In genomic region chr3:96440578-96440977, GRCm38 (mm10) we compare ENCODE assay signal across 9 mouse cellular contexts. TPM values are rescaled to one million over a fixed set of nuclear protein-coding genes. Genes with fewer than 3 reads are reported as not detected.
A peak's percentile ranks its signal among the peaks of the same experiment; 100 is the strongest.
DNase-seq lines count a peak whose midpoint lies in the region; ATAC-seq and TF ChIP-seq lines count a peak whose summit lies in the region.
"Had no signal": no experiment of that assay in that cellular context is flagged by ENCODE, and none has a peak within 500 bp of the region (broad histone marks: within the 10 kb centered on the region; RNA-seq: fewer than 3 reads in every experiment).

No protein-coding gene starts in this region.

- no peaks in the 10 kb centered on the region for H3K4me1 ChIP-seq in bone marrow, adult 2 months (ENCODE audit: control insufficient read depth, insufficient read depth, low read length)
- H3K4me1 ChIP-seq in embryonic fibroblast, embryonic 13.5 days (ENCODE audit: control insufficient read depth, insufficient read depth, low read length), result no peaks in the 10 kb centered on the region
- no peaks in the 10 kb centered on the region for H3K4me1 ChIP-seq in heart, embryonic 16.5 days (ENCODE audit: control insufficient read depth, insufficient read depth, low read length)
- peaks cover 18% of the 10 kb centered on the region for H3K4me1 ChIP-seq in liver, embryonic 13.5 days (replicated peaks)
- H3K4me1 ChIP-seq in neural tube, embryonic 11.5 days (ENCODE audit: control insufficient read depth, insufficient read depth, low read length), result no peaks in the 10 kb centered on the region
- H3K4me1 ChIP-seq in stomach, postnatal 0 days (replicated peaks; ENCODE audit: control insufficient read depth, insufficient read depth), result no peaks in the 10 kb centered on the region

- peak overlapping the region; percentile 31 for H3ac ChIP-seq in C2C12 (ENCODE audit: control insufficient read depth, insufficient read length, low read depth)

- TF ChIP-seq POLR2A in bone marrow, adult 2 months (IDR thresholded peaks at IDR 0.05; ENCODE audit: borderline replicate concordance, control insufficient read depth, low read depth, low read length), result no peak
- TF ChIP-seq POLR2A in embryonic fibroblast, embryonic 13.5 days (IDR thresholded peaks at IDR 0.05; ENCODE audit: low read depth, low read length), result no peak

- no peak overlapping the region for H3K27ac ChIP-seq in bone marrow, adult 2 months (ENCODE audit: control insufficient read depth, insufficient read depth, low read depth, low read length, poor library complexity)
- no peak overlapping the region for H3K27ac ChIP-seq in embryonic fibroblast, embryonic 13.5 days (ENCODE audit: insufficient read depth, low read length)
- no peak overlapping the region for H3K27ac ChIP-seq in heart, embryonic 16.5 days (ENCODE audit: low read length)
- no peak overlapping the region for H3K27ac ChIP-seq in liver, embryonic 13.5 days
- H3K27ac ChIP-seq in neural tube, embryonic 11.5 days (ENCODE audit: low read depth, low read length), result no peak overlapping the region
- no peak overlapping the region for H3K27ac ChIP-seq in stomach, postnatal 0 days (replicated peaks)

- WGBS in bone marrow, adult 2 months, result 2% methylated on average over 13 of the region's 13 CpGs
- WGBS in heart, embryonic 16.5 days, result under 1% methylated on average over 13 of the region's 13 CpGs
- under 1% methylated on average over 13 of the region's 13 CpGs for WGBS in liver, embryonic 13.5 days (ENCODE audit: insufficient replicate concordance)
- under 1% methylated on average over 13 of the region's 13 CpGs for WGBS in neural tube, embryonic 11.5 days
- WGBS in stomach, postnatal 0 days, result under 1% methylated on average over 13 of the region's 13 CpGs

- peak; percentile 66 to 83 for DNase-seq in kidney, postnatal 25 days
- DNase-seq in liver, embryonic 13.5 days, result peak; percentile 65
- peak; percentile 79 for DNase-seq in neural tube, embryonic 11.5 days (ENCODE audit: low spot score)
- peak; percentile 70 for DNase-seq in stomach, postnatal 0 days (ENCODE audit: low spot score)

- H3K79me3 ChIP-seq in C2C12 (ENCODE audit: low read depth), result no peaks in the 10 kb centered on the region

- H3K4me3 ChIP-seq in C2C12 (ENCODE audit: insufficient read depth, poor library complexity, severe bottlenecking), result no peak overlapping the region
- H3K4me3 ChIP-seq in bone marrow, adult 2 months (replicated peaks; ENCODE audit: control insufficient read depth, low read depth, low read length), result no peak overlapping the region
- peak overlapping the region; percentile 5 for H3K4me3 ChIP-seq in embryonic fibroblast, embryonic 13.5 days (ENCODE audit: insufficient read depth, low read length)
- peak overlapping the region; percentile 47 for H3K4me3 ChIP-seq in heart, embryonic 16.5 days (ENCODE audit: low read length)
- H3K4me3 ChIP-seq in liver, embryonic 13.5 days (replicated peaks), result peak overlapping the region; percentile 24; the same call in 1 of the 2 replicates
- peak overlapping the region; percentile 28 for H3K4me3 ChIP-seq in neural tube, embryonic 11.5 days (ENCODE audit: low read depth, low read length)
- H3K4me3 ChIP-seq in stomach, postnatal 0 days (ENCODE audit: low read depth, low read length), result 0 out of 2 replicates have a peak overlapping the region, but pooled peaks have one; percentile 1

- no peaks in the 10 kb centered on the region for H3K27me3 ChIP-seq in C2C12 (ENCODE audit: control insufficient read depth, insufficient read depth, insufficient read length)
- peaks cover 69% of the 10 kb centered on the region for H3K27me3 ChIP-seq in heart, embryonic 16.5 days (ENCODE audit: control insufficient read depth, insufficient read depth, low read length)
- H3K27me3 ChIP-seq in liver, embryonic 13.5 days, result peaks cover 92% of the 10 kb centered on the region
- H3K27me3 ChIP-seq in neural tube, embryonic 11.5 days (ENCODE audit: control insufficient read depth, insufficient read depth, low read length), result peaks cover 35% of the 10 kb centered on the region
- H3K27me3 ChIP-seq in stomach, postnatal 0 days (ENCODE audit: control insufficient read depth, insufficient read depth, low read length), result peaks cover 10% of the 10 kb centered on the region; the same call in 1 of the 2 replicates

- peak overlapping the region; percentile 69 for H3K9ac ChIP-seq in heart, embryonic 16.5 days (ENCODE audit: low read length)
- 0 out of 2 replicates have a peak overlapping the region, but pooled peaks have one; percentile 2 for H3K9ac ChIP-seq in liver, embryonic 13.5 days
- peak overlapping the region; percentile 37 for H3K9ac ChIP-seq in neural tube, embryonic 11.5 days (ENCODE audit: low read length)
- H3K9ac ChIP-seq in stomach, postnatal 0 days (ENCODE audit: low read length), result no peak overlapping the region

- peak overlapping the region; percentile 72 for H3K4me2 ChIP-seq in heart, embryonic 16.5 days (ENCODE audit: low read depth, low read length)
- H3K4me2 ChIP-seq in liver, embryonic 13.5 days, result peak overlapping the region; percentile 43
- H3K4me2 ChIP-seq in neural tube, embryonic 11.5 days (ENCODE audit: low read depth), result peak overlapping the region; percentile 51
- no peak overlapping the region for H3K4me2 ChIP-seq in stomach, postnatal 0 days (replicated peaks; ENCODE audit: low read depth)

- no peak for TF ChIP-seq EP300 in stomach, postnatal 0 days (optimal IDR thresholded peaks at IDR 0.05)

- H3K9me3 ChIP-seq in heart, embryonic 16.5 days (replicated peaks; ENCODE audit: control insufficient read depth, low read length), result no peaks in the 10 kb centered on the region
- no peaks in the 10 kb centered on the region for H3K9me3 ChIP-seq in liver, embryonic 13.5 days (replicated peaks)
- H3K9me3 ChIP-seq in neural tube, embryonic 11.5 days (ENCODE audit: control insufficient read depth, low read length), result no peaks in the 10 kb centered on the region
- H3K9me3 ChIP-seq in stomach, postnatal 0 days (ENCODE audit: control insufficient read depth, low read length), result no peaks in the 10 kb centered on the region

- no peaks in the 10 kb centered on the region for H3K79me2 ChIP-seq in C2C12 (ENCODE audit: control insufficient read depth, insufficient read depth)

- TF ChIP-seq CTCF in C2C12 (IDR thresholded peaks at IDR 0.05; ENCODE audit: control insufficient read depth, insufficient read depth, insufficient read length), result peak; percentile 45
- TF ChIP-seq CTCF in bone marrow, adult 2 months (IDR thresholded peaks at IDR 0.05; ENCODE audit: control insufficient read depth, insufficient read depth, low read length), result peak; percentile 73
- TF ChIP-seq CTCF in embryonic fibroblast, embryonic 13.5 days (IDR thresholded peaks at IDR 0.05; ENCODE audit: borderline replicate concordance, insufficient read depth, low read length), result peak; percentile 78; the same call in 1 of the 2 replicates
- TF ChIP-seq CTCF in stomach, postnatal 0 days (IDR thresholded peaks at IDR 0.05; ENCODE audit: low read depth), result peak; percentile 98

- no peaks in the 10 kb centered on the region for H3K36me3 ChIP-seq in C2C12 (ENCODE audit: control insufficient read depth, insufficient read depth)
- no peaks in the 10 kb centered on the region for H3K36me3 ChIP-seq in heart, embryonic 16.5 days (ENCODE audit: control insufficient read depth, insufficient read depth)
- H3K36me3 ChIP-seq in liver, embryonic 13.5 days, result no peaks in the 10 kb centered on the region
- no peaks in the 10 kb centered on the region for H3K36me3 ChIP-seq in neural tube, embryonic 11.5 days (ENCODE audit: control insufficient read depth, insufficient read depth, low read length)
- H3K36me3 ChIP-seq in stomach, postnatal 0 days (ENCODE audit: control insufficient read depth, insufficient read depth, low read length), result no peaks in the 10 kb centered on the region

- ATAC-seq in heart, embryonic 16.5 days (replicated peaks; ENCODE audit: extremely low read depth, insufficient read depth, low FRiP score), result no peak
- no peak for ATAC-seq in liver, embryonic 13.5 days (ENCODE audit: low read depth)
- no peak for ATAC-seq in neural tube, embryonic 11.5 days (ENCODE audit: insufficient read depth, low FRiP score, low TSS enrichment)
- no peak for ATAC-seq in stomach, postnatal 0 days (ENCODE audit: low FRiP score, low TSS enrichment)

TF ChIP-seq in C2C12, 6 proteins besides CTCF, POLR2A, EP300 and RAD21:
- TF ChIP-seq MAX (IDR thresholded peaks at IDR 0.05) (no peak), CEBPB (IDR thresholded peaks at IDR 0.05; ENCODE audit: low read depth) (no peak), MYOD1 (IDR thresholded peaks at IDR 0.05; ENCODE audit: control insufficient read depth, insufficient read length, low read depth) (no peak), FOSL1 (IDR thresholded peaks at IDR 0.05; ENCODE audit: insufficient read depth, low read length, poor library complexity, severe bottlenecking) (no peak), MYOG (IDR thresholded peaks at IDR 0.05; ENCODE audit: control insufficient read depth, extremely low read depth, insufficient read length) (no peak), USF1 (IDR thresholded peaks at IDR 0.05; ENCODE audit: low read depth) (no peak)

RNA-seq across cellular contexts. Expression of gene BC107364, which starts 11.5 kb away (rescaled TPM):
- polyA plus RNA-seq in C2C12 (2012; fragmentation: generic; extraction: Trizol), result not detected
- polyA plus RNA-seq in bone marrow, adult 2 months (2011; ENCODE audit: insufficient read depth, insufficient read length, low replicate concordance, missing spikeins), result not detected in 2 replicates
- polyA plus RNA-seq in embryonic fibroblast, embryonic 13.5 days (2011; ENCODE audit: insufficient read length, low read depth, missing spikeins), result not detected in 2 replicates
- polyA plus RNA-seq in heart, embryonic 16.5 days (2015; fragmentation: Nextera tagmentation; extraction: Ambion mirVana), result 1.3 and 1.5 TPM in 2 replicates
- not detected in 2 replicates for polyA plus RNA-seq in liver, embryonic 13.5 days (2015; fragmentation: Nextera tagmentation; extraction: Ambion mirVana)
- polyA plus RNA-seq in neural tube, embryonic 11.5 days (2014; fragmentation: Nextera tagmentation; extraction: Ambion mirVana), result not detected in 2 replicates
- 0.18 and 0.36 TPM in 2 replicates for polyA plus RNA-seq in stomach, postnatal 0 days (2015; fragmentation: Nextera tagmentation; extraction: Ambion mirVana)
- polyA plus RNA-seq: gonadal fat pad, adult 2 months had no signal

Comparison
In these comparisons a context has a peak if more than half of its experiments do, and no peak if none do; other contexts are left out.
1. H3K4me3 ChIP-seq: peak in embryonic fibroblast, embryonic 13.5 days (single experiment), heart, embryonic 16.5 days (single experiment), liver, embryonic 13.5 days (single experiment), neural tube, embryonic 11.5 days (single experiment) and stomach, postnatal 0 days (single experiment); none in C2C12 (single experiment) and bone marrow, adult 2 months (single experiment).
2. CTCF ChIP-seq: peak in every context shown above with its lines; median percentile 98 in stomach, postnatal 0 days; 78 in embryonic fibroblast, embryonic 13.5 days; 73 in bone marrow, adult 2 months; 45 in C2C12.
3. Peak in every context shown above with its lines, with median percentiles within 50 percentile points of each other: DNase-seq.